Mouse (Mus musculus): ENCODE measurements at regions not wholly inside any gene's neighbourhood (a gene's known extent, or its start where the extent isn't known, plus 50 kb on each side); places are given as distances from the start of the nearest gene placed in this dataset.

- Histone ChIP-seq H3K9me3 (replicated peaks; ENCODE audit: control insufficient read depth, insufficient read depth, low read length, poor library complexity, severe bottlenecking) (no peaks in the 10 kb centered on the region), H3K4me1 (ENCODE audit: control insufficient read depth, insufficient read depth, low read length) (no peaks in the 10 kb centered on the region), H3K27me3 (ENCODE audit: control insufficient read depth, insufficient read depth, low read length, poor library complexity, severe bottlenecking) (no peaks in the 10 kb centered on the region), H3K27ac (ENCODE audit: insufficient read depth, low read length) (no peak overlapping the region), H3K36me3 (ENCODE audit: control insufficient read depth, insufficient read depth, low read length, poor library complexity, severe bottlenecking) (no peaks in the 10 kb centered on the region), H3K4me3 (ENCODE audit: low read depth, low read length) (no peak overlapping the region), H3K9ac (ENCODE audit: low read depth, poor library complexity, severe bottlenecking) (no peak overlapping the region)
- TF ChIP-seq POLR2A (IDR thresholded peaks at IDR 0.05; ENCODE audit: insufficient read depth, low read length), result no peak
- TF ChIP-seq CTCF (IDR thresholded peaks at IDR 0.05; ENCODE audit: low read depth, low read length), result no peak
- no peak for TF ChIP-seq EP300 (IDR thresholded peaks at IDR 0.05; ENCODE audit: insufficient read depth, low read depth, low read length)
Observed at GRCm38 (mm10) chr2:75446996-75447715, 211.9 kb upstream of the Hnrnpa3 start.

DNA sequence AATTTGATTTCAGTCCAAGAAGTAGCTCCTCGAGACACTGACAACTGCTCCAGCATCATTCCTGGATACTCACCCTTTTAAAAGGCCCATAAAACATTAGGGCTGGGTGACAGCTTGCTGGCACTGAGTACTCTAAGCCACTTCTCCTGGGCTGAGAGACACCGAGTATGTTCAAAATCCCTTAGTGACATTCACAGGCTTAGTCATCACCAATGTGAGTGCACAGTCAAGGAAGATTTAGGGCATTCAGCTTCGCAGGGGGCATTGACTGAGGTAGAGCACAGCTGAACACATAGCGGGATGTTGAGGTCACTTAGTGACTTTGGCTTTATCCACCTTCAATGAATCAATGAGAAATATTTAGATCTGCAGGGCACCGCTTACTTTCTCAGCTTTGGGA lies 210.8 kb upstream of the Hnrnpa3 start:
- Histone ChIP-seq H3K9me3 (replicated peaks; ENCODE audit: control insufficient read depth, insufficient read depth, low read length, poor library complexity, severe bottlenecking) (no peaks in the 10 kb centered on the region), H3K4me3 (ENCODE audit: low read depth, low read length) (no peak overlapping the region), H3K9ac (ENCODE audit: low read depth, poor library complexity, severe bottlenecking) (no peak overlapping the region), H3K36me3 (ENCODE audit: control insufficient read depth, insufficient read depth, low read length, poor library complexity, severe bottlenecking) (no peaks in the 10 kb centered on the region), H3K27ac (ENCODE audit: insufficient read depth, low read length) (no peak overlapping the region), H3K27me3 (ENCODE audit: control insufficient read depth, insufficient read depth, low read length, poor library complexity, severe bottlenecking) (no peaks in the 10 kb centered on the region), H3K4me1 (ENCODE audit: control insufficient read depth, insufficient read depth, low read length) (no peaks in the 10 kb centered on the region)
- no peak for TF ChIP-seq CTCF (IDR thresholded peaks at IDR 0.05; ENCODE audit: low read depth, low read length)

- Histone ChIP-seq H3K4me3 (ENCODE audit: low read depth, low read length) (no peak overlapping the region), H3K9me3 (replicated peaks; ENCODE audit: control insufficient read depth, insufficient read depth, low read length, poor library complexity, severe bottlenecking) (no peaks in the 10 kb centered on the region), H3K9ac (ENCODE audit: low read depth, poor library complexity, severe bottlenecking) (no peak overlapping the region), H3K36me3 (ENCODE audit: control insufficient read depth, insufficient read depth, low read length, poor library complexity, severe bottlenecking) (no peaks in the 10 kb centered on the region), H3K27ac (ENCODE audit: insufficient read depth, low read length) (no peak overlapping the region), H3K27me3 (ENCODE audit: control insufficient read depth, insufficient read depth, low read length, poor library complexity, severe bottlenecking) (no peaks in the 10 kb centered on the region), H3K4me1 (ENCODE audit: control insufficient read depth, insufficient read depth, low read length) (no peaks in the 10 kb centered on the region)
- TF ChIP-seq EP300 (IDR thresholded peaks at IDR 0.05; ENCODE audit: insufficient read depth, low read depth, low read length), result no peak
- TF ChIP-seq CTCF (IDR thresholded peaks at IDR 0.05; ENCODE audit: low read depth, low read length), result no peak
- no peak for TF ChIP-seq POLR2A (IDR thresholded peaks at IDR 0.05; ENCODE audit: insufficient read depth, low read length)
Observed at GRCm38 (mm10) chr2:75451846-75452267, 207.2 kb upstream of the Hnrnpa3 start.

DNA sequence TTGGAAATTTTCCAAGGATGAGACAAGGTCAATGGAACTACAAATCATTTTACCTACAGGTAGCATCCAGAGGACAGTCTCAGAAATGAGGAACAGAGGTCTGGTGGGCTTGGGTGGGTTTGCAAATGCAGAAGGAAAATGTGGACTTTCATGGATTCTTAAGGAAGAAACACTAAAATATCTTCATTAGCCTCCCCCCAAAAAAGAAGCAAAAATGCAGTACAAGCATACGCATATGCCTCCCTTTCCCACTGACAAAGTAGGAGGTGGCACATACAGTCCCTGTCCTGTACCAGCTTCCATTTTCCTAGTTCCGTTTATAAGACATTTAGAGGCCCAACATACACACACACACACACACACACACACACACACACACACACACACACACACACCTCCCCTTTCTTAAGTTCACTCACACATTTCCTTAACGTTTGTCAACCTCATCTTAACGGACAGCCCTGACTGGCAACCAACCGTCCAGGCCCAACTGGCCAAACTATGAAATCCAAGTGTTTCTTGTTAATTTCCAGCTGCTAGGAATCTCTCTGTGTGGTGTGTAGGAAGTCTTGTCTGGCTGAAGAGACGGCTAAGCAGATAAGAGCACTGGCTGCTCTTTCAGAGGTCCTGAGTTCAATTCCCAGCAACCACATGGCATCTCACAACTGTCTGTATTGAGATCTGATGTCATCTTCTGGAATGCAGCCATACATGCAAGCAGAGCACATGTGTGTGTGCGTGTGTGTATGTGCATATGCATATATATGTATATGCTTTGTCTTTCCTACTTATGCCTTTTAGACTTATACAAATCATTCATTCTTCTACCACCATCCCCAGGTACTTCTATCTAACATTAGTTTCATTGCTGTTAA lies 206.6 kb upstream of the Hnrnpa3 start:
- no peaks in the 10 kb centered on the region for H3K27me3 ChIP-seq (ENCODE audit: control insufficient read depth, insufficient read depth, low read length, poor library complexity, severe bottlenecking)

GRCm38 (mm10) chr2:75455481-75455880 lies 203.6 kb upstream of the Hnrnpa3 start:
- H3K4me3 ChIP-seq (ENCODE audit: low read depth, low read length), result no peak overlapping the region
- no peak overlapping the region for H3K9ac ChIP-seq (ENCODE audit: low read depth, poor library complexity, severe bottlenecking)
- H3K27ac ChIP-seq (ENCODE audit: insufficient read depth, low read length), result no peak overlapping the region
- H3K9me3 ChIP-seq (replicated peaks; ENCODE audit: control insufficient read depth, insufficient read depth, low read length, poor library complexity, severe bottlenecking), result no peaks in the 10 kb centered on the region
- H3K36me3 ChIP-seq (ENCODE audit: control insufficient read depth, insufficient read depth, low read length, poor library complexity, severe bottlenecking), result no peaks in the 10 kb centered on the region
- no peaks in the 10 kb centered on the region for H3K27me3 ChIP-seq (ENCODE audit: control insufficient read depth, insufficient read depth, low read length, poor library complexity, severe bottlenecking)
- TF ChIP-seq CTCF (IDR thresholded peaks at IDR 0.05; ENCODE audit: low read depth, low read length) (no peak), POLR2A (IDR thresholded peaks at IDR 0.05; ENCODE audit: insufficient read depth, low read length) (no peak), EP300 (IDR thresholded peaks at IDR 0.05; ENCODE audit: insufficient read depth, low read depth, low read length) (no peak)
- no peaks in the 10 kb centered on the region for H3K4me1 ChIP-seq (ENCODE audit: control insufficient read depth, insufficient read depth, low read length)

More for the DNA sequence above, 206.6 kb upstream of the Hnrnpa3 start:
- no peak overlapping the region for H3K27ac ChIP-seq (ENCODE audit: insufficient read depth, low read length)
- H3K36me3 ChIP-seq (ENCODE audit: control insufficient read depth, insufficient read depth, low read length, poor library complexity, severe bottlenecking), result no peaks in the 10 kb centered on the region
- no peaks in the 10 kb centered on the region for H3K9me3 ChIP-seq (replicated peaks; ENCODE audit: control insufficient read depth, insufficient read depth, low read length, poor library complexity, severe bottlenecking)
- H3K4me1 ChIP-seq (ENCODE audit: control insufficient read depth, insufficient read depth, low read length), result no peaks in the 10 kb centered on the region
- no peak overlapping the region for H3K4me3 ChIP-seq (ENCODE audit: low read depth, low read length)
- TF ChIP-seq POLR2A (IDR thresholded peaks at IDR 0.05; ENCODE audit: insufficient read depth, low read length) (no peak), EP300 (IDR thresholded peaks at IDR 0.05; ENCODE audit: insufficient read depth, low read depth, low read length) (no peak), CTCF (IDR thresholded peaks at IDR 0.05; ENCODE audit: low read depth, low read length) (no peak)
- H3K9ac ChIP-seq (ENCODE audit: low read depth, poor library complexity, severe bottlenecking), result no peak overlapping the region

GRCm38 (mm10) chr2:75456272-75456671 lies 202.8 kb upstream of the Hnrnpa3 start:
- no peak overlapping the region for H3K9ac ChIP-seq (ENCODE audit: low read depth, poor library complexity, severe bottlenecking)
- H3K9me3 ChIP-seq (replicated peaks; ENCODE audit: control insufficient read depth, insufficient read depth, low read length, poor library complexity, severe bottlenecking), result no peaks in the 10 kb centered on the region
- TF ChIP-seq EP300 (IDR thresholded peaks at IDR 0.05; ENCODE audit: insufficient read depth, low read depth, low read length) (no peak), CTCF (IDR thresholded peaks at IDR 0.05; ENCODE audit: low read depth, low read length) (no peak), POLR2A (IDR thresholded peaks at IDR 0.05; ENCODE audit: insufficient read depth, low read length) (no peak)
- H3K27ac ChIP-seq (ENCODE audit: insufficient read depth, low read length), result no peak overlapping the region
- no peaks in the 10 kb centered on the region for H3K27me3 ChIP-seq (ENCODE audit: control insufficient read depth, insufficient read depth, low read length, poor library complexity, severe bottlenecking)
- no peak overlapping the region for H3K4me3 ChIP-seq (ENCODE audit: low read depth, low read length)
- no peaks in the 10 kb centered on the region for H3K36me3 ChIP-seq (ENCODE audit: control insufficient read depth, insufficient read depth, low read length, poor library complexity, severe bottlenecking)
- no peaks in the 10 kb centered on the region for H3K4me1 ChIP-seq (ENCODE audit: control insufficient read depth, insufficient read depth, low read length)
